Mouse (Mus musculus): Measurements from ENCODE around the gene Gm30191. TPM values are rescaled to one million over a fixed set of nuclear protein-coding genes. Genes with fewer than 3 reads are reported as not detected.
"Not testable (repeated sequence)": the region's sequence is repeated elsewhere in the genome, so short reads cannot be mapped to it uniquely, and the experiment has no call there.

The Gm30191 gene
- polyA plus RNA-seq, 1 experiment = 1.8 TPM

GRCm38 (mm10) chr4:134263191-134263590 lies 16.5 kb downstream of the Gm30191 start:
- DNase-seq = peak; percentile 31 to 36
- Histone ChIP-seq H3K4me3 (replicated peaks; ENCODE audit: insufficient read depth, low read depth, low read length) (no peak overlapping the region), H3K4me1 (ENCODE audit: control insufficient read depth, insufficient read depth, low read length) (no peaks in the 10 kb centered on the region), H3K27ac (ENCODE audit: insufficient read depth, low read length) (no peak overlapping the region), H3K27me3 (ENCODE audit: control insufficient read depth, insufficient read depth, low read length) (no peaks in the 10 kb centered on the region)
- peak; percentile 63; the same call in 1 of the 2 replicates for TF ChIP-seq CTCF (IDR thresholded peaks at IDR 0.05; ENCODE audit: borderline replicate concordance, insufficient read depth, low read depth, low read length)
- no peak for TF ChIP-seq POLR2A (IDR thresholded peaks at IDR 0.05; ENCODE audit: borderline replicate concordance, insufficient read depth, low read length)
- 26% methylated on average over 6 of the region's 6 CpGs for WGBS

GRCm38 (mm10) chr4:134265860-134266585 lies 19.3 kb downstream of the Gm30191 start:
- WGBS = 61% methylated on average over 9 of the region's 9 CpGs
- TF ChIP-seq POLR2A (IDR thresholded peaks at IDR 0.05; ENCODE audit: borderline replicate concordance, insufficient read depth, low read length) = no peak
- no peak for TF ChIP-seq CTCF (IDR thresholded peaks at IDR 0.05; ENCODE audit: borderline replicate concordance, insufficient read depth, low read depth, low read length)
- H3K4me3 ChIP-seq (replicated peaks; ENCODE audit: insufficient read depth, low read depth, low read length) = no peak overlapping the region
- no peaks in the 10 kb centered on the region for H3K4me1 ChIP-seq (ENCODE audit: control insufficient read depth, insufficient read depth, low read length)
- no peak overlapping the region for H3K27ac ChIP-seq (ENCODE audit: insufficient read depth, low read length)
- DNase-seq = no peak
- H3K27me3 ChIP-seq (ENCODE audit: control insufficient read depth, insufficient read depth, low read length) = no peaks in the 10 kb centered on the region

DNA sequence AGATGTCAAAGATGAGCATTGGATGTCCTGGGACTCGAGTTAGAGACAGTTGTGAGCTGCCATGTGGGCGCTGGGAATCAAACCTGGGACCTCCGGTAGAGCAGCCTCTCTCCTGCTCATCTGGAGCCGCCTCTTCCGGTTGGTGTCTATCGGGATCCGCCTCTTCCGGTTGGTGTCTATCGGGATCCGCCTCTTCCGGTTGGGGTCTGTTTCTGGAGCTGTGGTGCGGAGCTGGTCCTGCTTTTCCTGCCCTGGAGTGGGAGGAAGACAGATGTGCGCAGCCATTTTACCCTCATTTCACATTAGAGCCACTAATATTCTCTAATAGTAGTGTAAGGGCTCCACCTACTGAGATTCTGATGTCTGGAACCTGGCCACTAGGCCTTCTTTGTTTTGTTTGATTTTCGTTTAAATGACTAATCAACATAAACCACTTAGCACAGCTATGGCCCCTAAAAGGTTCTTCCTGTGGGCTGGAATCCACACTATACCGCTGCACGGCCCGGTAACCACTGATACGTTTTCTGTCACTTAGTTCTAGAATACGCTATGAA lies 21.4 kb downstream of the Gm30191 start:
- no peaks in the 10 kb centered on the region for H3K4me1 ChIP-seq (ENCODE audit: control insufficient read depth, insufficient read depth, low read length)
- no peaks in the 10 kb centered on the region; the same call in 1 of the 2 replicates for H3K27me3 ChIP-seq (ENCODE audit: control insufficient read depth, insufficient read depth, low read length)
- no peak for DNase-seq
- TF ChIP-seq POLR2A (IDR thresholded peaks at IDR 0.05; ENCODE audit: borderline replicate concordance, insufficient read depth, low read length) (no peak), CTCF (IDR thresholded peaks at IDR 0.05; ENCODE audit: borderline replicate concordance, insufficient read depth, low read depth, low read length) (no peak)
- WGBS = 83% methylated on average over 19 of the region's 19 CpGs
- H3K27ac ChIP-seq (ENCODE audit: insufficient read depth, low read length) = no peak overlapping the region
- H3K4me3 ChIP-seq (replicated peaks; ENCODE audit: insufficient read depth, low read depth, low read length) = no peak overlapping the region

- not testable (repeated sequence) for H3K27me3 ChIP-seq (ENCODE audit: control insufficient read depth, insufficient read depth, low read length); H3K4me3 ChIP-seq (replicated peaks; ENCODE audit: insufficient read depth, low read depth, low read length); H3K27ac ChIP-seq (ENCODE audit: insufficient read depth, low read length); DNase-seq; H3K4me1 ChIP-seq (ENCODE audit: control insufficient read depth, insufficient read depth, low read length)
Measured at GRCm38 (mm10) chr4:134269622-134270021, 22.9 kb downstream of the Gm30191 start.

DNA sequence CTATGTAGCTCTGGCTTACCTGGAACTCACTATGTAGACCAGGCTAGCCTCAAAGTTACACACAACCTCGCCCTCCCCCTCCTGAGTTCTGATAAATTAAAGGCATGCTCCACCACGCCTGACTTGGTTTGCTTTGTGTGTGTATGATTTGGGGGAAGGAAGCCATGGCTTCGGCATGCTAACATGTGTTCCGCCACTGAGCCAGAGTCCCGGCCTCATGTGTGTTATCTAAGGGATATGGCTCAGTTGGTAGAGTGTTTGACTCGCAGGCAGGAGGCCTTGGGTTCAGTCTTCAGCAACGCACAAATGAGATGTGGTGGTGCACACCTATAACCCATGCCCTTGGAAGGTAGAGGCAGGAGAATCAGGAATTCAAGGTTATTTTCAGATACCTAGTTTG lies 25.2 kb downstream of the Gm30191 start:
- H3K27ac ChIP-seq (ENCODE audit: insufficient read depth, low read length) = no peak overlapping the region
- no peak overlapping the region for H3K4me3 ChIP-seq (replicated peaks; ENCODE audit: insufficient read depth, low read depth, low read length)
- WGBS = 75% methylated on average over 7 of the region's 7 CpGs
- H3K27me3 ChIP-seq (ENCODE audit: control insufficient read depth, insufficient read depth, low read length) = no peaks in the 10 kb centered on the region; the same call in 1 of the 2 replicates
- no peaks in the 10 kb centered on the region for H3K4me1 ChIP-seq (ENCODE audit: control insufficient read depth, insufficient read depth, low read length)
- no peak for DNase-seq
- no peak for TF ChIP-seq POLR2A (IDR thresholded peaks at IDR 0.05; ENCODE audit: borderline replicate concordance, insufficient read depth, low read length)

- DNase-seq = no peak
- H3K27ac ChIP-seq (ENCODE audit: insufficient read depth, low read length) = no peak overlapping the region
- TF ChIP-seq CTCF (IDR thresholded peaks at IDR 0.05; ENCODE audit: borderline replicate concordance, insufficient read depth, low read depth, low read length) = no peak
- TF ChIP-seq POLR2A (IDR thresholded peaks at IDR 0.05; ENCODE audit: borderline replicate concordance, insufficient read depth, low read length) = no peak
- no peaks in the 10 kb centered on the region for H3K4me1 ChIP-seq (ENCODE audit: control insufficient read depth, insufficient read depth, low read length)
- no peaks in the 10 kb centered on the region; the same call in 1 of the 2 replicates for H3K27me3 ChIP-seq (ENCODE audit: control insufficient read depth, insufficient read depth, low read length)
- no peak overlapping the region for H3K4me3 ChIP-seq (replicated peaks; ENCODE audit: insufficient read depth, low read depth, low read length)
- 35% methylated on average over 13 of the region's 13 CpGs for WGBS
Measured at GRCm38 (mm10) chr4:134272731-134273416, 26.1 kb downstream of the Gm30191 start.

- H3K27ac ChIP-seq (ENCODE audit: insufficient read depth, low read length) = no peak overlapping the region
- WGBS = 11% methylated on average over 14 of the region's 14 CpGs
- H3K4me3 ChIP-seq (replicated peaks; ENCODE audit: insufficient read depth, low read depth, low read length) = no peak overlapping the region
- no peaks in the 10 kb centered on the region for H3K4me1 ChIP-seq (ENCODE audit: control insufficient read depth, insufficient read depth, low read length)
- H3K27me3 ChIP-seq (ENCODE audit: control insufficient read depth, insufficient read depth, low read length) = no peaks in the 10 kb centered on the region; the same call in 1 of the 2 replicates
- no peak for TF ChIP-seq POLR2A (IDR thresholded peaks at IDR 0.05; ENCODE audit: borderline replicate concordance, insufficient read depth, low read length)
- TF ChIP-seq CTCF (IDR thresholded peaks at IDR 0.05; ENCODE audit: borderline replicate concordance, insufficient read depth, low read depth, low read length) = no peak
- no peak for DNase-seq
Measured at GRCm38 (mm10) chr4:134273417-134274345, 26.9 kb downstream of the Gm30191 start.
